Mouse (Mus musculus) adrenal gland, adult (tissue): ENCODE measurements around the gene Evl.
A peak's percentile ranks its signal among the peaks of the same experiment; 100 is the strongest.

Source experiments
- DNase-seq, 2 experiments: peaks; one replicate each; pipeline ENCODE4 v3.0.0; 2022 to 2023; ENCODE audit warnings: low spot score in 1 of 2; ENCODE audit not compliant: inconsistent age in 2 of 2

Gene Evl

DNA sequence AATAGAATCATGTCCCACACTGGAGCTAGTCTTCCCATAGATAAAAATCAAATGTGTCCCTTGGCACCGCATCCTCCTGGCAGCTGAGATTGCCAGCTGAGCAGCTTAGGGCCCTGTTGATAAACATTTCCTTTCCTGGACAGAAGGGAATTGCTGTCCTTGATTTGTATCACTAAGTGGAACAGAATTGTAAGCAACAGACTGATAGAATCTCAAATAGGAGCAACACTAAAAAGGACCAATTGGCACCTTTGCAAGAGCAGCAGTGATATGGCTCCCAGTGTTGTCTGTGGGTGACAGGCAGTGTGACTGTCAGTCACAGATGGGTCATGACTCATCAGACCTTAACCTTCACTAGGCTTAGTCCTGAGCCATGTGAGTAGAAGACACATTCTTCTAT is 29.3 kb downstream of the Evl start:
- peak; percentile 30 to 74 for DNase-seq

DNA sequence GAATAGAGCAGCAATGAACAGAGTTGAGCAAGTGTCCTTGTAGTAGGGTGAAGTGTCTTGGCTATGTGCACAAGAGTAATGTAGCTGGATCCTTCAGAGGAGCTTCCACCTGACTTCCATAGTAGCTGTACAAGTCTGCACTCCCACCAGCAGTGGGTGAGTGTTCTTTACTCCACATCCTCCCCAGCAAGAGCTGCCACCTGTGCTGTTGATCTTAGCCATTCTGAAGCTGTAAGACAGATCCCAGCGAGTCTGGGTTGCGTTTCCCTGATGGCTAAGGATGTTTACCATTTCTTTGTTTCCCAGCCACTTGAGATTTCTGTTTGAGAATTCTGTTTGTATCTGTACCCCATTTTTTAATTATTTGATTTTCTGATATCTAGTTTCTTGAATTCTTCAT is 35.6 kb downstream of the Evl start:
- no peak for DNase-seq

DNA sequence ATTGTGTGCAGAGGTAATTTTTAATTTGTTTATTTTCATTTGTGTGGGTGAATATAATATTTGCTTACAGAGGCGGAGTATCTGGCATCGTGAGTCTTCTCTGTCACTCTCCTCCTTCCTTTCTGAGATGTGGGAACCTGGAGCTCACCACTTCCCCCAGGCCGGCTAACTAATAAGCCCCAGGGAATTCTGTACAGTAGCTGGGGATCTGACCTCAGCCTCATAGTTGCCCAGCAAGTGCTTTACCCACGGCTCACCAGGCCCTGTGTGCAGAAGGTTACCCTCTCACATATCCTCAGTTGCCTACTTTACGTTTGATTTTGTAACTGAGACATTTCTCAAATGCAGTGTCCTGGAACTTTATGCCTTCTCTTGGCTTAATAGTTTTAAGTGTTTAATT is 37.1 kb downstream of the Evl start:
- no peak for DNase-seq

DNA sequence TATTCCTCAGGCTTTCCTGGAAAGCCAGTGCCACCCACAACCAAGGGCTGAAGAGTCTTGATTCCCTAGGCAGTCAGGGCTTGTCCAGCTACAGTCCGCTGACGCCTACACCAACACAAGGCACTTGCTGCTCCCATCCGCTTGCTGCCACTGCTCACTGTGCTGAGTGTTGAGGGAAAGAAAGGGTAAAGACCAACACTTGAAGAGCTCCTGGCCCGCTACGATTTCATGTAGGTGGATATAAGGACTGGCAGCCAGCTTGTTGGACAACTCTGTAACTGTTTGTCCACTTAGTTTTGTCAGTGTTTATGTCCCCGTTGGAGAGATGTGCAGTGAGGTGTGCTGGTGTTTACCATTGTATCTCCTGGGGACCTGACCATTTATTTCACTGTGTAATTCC is 38.3 kb downstream of the Evl start:
- no peak for DNase-seq

DNA sequence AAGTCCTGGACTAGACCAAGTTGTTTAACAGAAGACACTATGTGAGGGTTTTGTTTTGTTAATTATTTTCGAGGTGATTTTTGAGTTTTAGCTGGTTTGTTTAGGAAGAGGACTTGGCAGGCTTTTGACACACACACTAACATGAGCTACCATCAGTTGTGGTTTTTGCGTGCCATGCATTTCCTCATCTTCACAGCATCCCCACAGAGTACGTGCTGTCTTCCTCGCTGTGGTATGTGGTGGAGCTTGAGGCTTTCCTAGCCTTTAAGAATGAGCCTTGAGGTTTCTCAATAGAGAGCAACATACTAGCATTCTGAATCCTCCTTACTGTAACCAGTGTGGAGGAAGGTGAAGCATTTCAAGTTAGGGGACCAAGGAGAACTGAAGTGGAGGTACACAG is 46.3 kb downstream of the Evl start:
- no peak for DNase-seq

DNA sequence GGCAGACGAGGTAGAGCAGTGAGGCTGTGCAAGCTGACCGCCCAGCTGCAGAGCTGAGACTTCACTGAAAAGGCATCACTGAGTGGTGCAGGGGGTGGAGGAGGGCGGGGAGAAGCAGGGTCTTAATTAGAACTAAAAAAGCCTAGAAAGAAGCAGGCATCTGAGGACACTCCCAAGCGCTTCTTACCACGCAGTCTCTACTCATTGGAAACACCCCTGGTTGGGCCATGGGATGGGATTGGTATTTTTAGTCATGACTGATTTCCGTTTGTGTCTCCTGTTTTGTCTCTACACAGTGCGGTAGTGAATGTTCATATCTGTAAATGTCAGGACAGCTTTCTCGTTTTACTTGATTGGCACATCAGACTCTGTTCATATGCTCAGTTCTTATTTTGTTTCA is 46.8 kb downstream of the Evl start:
- DNase-seq, result no peak

DNA sequence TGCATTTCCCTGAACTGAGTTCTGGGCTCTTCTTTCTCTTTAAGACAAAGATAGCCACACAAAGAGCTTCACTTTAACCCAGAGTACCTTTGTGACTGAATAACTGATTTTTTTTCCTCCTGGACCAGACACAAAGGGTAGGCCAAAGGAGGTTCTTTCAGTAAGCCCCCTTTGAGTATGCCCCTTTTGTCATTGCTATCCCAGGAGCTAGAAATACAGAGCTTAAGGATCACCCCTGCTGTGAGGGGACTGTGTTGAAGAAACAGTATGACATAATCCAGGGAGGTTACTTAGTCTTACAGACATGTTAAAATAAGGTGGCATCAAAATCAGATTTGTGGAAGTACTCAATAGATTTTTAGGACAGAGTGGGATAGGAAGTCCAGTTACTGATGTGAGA is 50.0 kb downstream of the Evl start:
- DNase-seq, result no peak

DNA sequence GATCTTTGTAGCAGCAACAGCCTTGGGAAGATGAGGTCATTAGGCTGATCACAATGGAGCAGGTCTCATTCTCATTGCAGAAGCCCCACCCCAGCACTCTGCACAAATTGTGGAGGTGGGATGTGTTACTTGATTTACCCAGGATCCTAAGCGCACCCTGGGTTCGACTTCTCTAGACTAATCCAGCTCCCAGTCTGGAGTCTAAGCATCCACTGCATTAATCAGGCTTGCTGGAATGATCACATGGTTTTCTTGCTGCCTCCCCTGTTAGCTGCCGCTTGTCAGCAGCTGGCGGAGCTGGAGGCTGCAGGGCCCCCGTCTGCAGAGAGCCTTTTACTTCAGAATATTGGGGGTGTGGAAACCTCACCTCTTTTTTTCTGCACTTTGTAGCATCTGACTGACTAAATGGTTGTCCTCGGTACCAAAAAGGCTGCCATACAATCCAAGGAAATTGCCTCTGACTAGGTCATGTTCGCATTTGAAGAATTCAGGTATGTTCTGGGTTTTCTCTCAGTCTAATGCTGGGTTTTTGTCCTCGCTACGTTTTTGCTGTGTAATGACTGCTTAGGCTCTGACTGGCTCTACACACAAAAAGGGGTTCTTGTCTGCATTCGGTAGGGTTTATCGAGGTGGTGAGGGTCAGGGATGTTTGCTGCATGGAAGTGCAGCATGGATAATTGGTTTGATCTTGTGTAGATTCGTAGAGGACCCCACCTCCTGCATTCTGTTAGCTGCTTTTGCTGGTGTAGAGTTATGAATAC is 51.2 kb downstream of the Evl start:
- DNase-seq, result no peak

DNA sequence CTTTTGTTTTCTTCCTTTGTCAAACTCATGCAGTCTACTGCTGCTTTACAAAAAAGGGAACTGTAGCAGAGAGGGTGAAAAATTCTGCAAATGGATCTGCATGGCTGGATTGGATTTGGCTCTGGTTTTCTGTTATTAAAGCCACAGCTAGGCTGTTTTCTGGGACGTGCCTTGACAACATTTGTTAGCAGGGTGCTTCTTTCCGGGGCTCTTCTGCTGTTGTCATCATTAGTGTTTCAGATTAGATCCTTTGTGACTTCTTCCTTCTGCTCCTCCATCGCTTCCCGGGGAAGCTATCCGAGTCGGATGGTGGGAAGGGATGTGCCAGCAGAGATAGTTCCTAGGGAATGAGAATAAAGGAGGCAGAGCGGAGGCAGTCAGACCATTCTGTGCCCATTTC is 51.8 kb downstream of the Evl start:
- DNase-seq, result no peak

DNA sequence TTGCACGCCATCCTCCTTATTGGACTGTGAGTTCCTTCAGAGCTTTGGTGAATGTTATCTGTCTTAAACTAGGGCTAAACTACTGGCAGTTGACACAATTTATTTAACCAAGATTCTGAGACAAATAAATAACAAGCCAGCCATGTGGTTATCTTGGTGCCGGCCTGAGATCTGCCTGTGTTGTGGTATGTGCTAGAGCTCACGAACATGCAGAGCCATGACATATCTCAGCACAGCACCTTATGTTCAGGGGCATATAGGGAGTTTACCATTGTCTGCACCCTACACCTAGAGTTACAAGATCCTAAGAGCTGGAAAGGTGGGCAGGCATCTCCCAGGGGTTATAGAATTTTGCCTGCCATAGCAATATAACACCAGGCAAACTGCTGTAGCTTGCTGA is 54.9 kb downstream of the Evl start:
- no peak for DNase-seq

DNA sequence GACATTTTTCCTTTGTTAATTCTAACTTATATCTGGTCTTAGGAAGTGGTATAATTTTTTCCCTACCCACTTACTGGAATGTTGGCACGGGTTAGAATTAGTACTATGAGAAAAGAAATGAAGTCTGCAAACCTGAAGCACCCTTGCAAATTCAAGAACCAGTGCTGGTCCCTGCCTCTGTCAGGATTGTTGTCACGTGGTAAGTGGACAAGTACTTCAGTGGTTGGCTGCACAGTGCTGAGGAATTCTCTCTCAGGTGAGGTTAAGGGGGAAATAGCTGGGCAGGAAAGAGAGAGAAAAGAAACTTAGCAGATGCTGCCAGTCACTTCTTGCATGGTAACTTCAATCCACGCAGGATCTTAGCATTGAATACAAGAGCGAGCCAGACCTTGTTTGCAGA is 55.7 kb downstream of the Evl start:
- DNase-seq, result no peak

DNA sequence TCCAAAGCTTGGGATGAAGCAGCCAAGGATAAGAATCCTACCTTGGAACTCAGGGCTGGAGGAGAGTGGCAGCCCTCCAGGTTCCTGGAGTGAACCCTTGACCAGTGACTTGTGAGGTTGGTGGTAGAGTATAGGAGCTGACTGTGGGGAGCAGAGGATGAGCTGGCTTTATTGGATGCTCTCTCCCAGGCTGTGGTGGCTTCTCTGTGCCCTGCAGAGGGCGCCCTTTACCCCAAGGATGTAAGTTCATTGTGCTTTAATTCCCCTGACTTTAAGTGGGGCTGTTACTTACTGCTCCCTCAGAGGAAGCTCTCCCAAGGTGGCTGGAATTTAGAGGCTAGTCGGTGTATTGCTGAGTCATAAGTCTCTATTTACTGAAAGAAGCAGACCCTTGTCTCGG is 58.6 kb downstream of the Evl start:
- DNase-seq, result peak; percentile 57 to 83

DNA sequence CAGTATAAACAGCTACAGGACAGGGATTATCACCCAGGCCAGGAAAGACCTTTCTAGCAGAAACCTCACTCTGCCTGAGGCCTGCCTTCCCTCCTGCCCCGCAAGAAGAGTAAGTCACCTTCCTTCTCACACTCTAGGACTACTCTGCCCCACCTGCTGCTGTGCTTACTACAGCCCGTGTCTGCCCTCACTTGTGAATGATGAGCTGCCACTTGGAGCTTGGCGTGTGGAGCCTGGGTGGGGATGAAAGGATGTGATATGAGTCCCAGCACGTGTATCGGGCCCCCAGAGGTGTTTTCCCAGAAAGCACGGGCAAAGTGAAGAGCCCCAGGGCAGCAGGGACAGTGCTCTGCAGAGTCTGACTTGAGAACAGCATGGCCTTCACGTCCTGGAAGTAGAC is 63.0 kb downstream of the Evl start:
- no peak for DNase-seq

DNA sequence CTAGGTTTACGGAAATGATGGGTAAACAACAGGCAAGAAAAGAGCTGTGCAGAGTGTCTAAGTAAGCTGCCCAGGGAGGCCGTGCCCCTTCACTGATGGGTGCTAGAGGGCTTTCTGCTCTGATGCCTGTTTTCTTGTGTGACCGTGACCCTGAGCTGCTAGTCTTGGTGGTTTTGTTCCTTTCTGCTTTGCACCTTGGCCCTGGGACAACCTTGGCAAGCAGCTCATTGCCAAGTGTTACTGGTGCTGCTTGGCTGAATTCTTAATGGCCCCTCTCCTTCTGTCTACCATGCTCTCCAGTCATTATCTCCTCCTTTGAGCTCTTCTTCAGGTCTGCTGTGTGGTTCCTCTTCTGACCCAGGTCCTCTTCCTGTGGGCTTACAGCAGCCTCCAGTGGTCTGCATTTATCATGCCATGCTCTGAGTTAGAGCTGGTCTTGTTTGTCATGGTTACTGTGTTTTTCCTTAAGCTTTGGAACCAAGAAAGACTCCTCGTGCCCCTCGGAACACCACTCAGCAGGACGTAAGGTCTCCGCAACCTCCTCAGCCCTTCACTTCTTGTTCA is 65.4 kb downstream of the Evl start:
- DNase-seq, result no peak

DNA sequence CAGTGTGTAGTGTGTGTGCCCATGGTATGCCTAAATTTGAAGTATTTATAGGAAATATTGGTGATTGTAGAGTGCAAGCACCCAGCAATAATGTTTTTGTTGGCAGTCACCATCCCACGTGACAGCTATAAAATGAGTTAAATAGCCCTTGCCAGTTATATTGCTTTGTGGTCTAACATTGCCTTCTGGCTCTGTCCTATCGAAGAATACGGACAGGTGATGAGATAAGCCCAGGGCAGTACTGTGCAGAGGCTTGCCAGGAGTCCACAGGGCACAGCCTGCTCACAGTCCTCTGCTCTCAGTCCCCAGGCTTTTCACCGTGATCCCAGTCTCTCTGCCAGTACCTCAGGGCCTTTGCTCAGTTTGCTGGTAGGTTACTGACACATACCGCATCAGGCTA is 67.9 kb downstream of the Evl start:
- DNase-seq, result no peak

DNA sequence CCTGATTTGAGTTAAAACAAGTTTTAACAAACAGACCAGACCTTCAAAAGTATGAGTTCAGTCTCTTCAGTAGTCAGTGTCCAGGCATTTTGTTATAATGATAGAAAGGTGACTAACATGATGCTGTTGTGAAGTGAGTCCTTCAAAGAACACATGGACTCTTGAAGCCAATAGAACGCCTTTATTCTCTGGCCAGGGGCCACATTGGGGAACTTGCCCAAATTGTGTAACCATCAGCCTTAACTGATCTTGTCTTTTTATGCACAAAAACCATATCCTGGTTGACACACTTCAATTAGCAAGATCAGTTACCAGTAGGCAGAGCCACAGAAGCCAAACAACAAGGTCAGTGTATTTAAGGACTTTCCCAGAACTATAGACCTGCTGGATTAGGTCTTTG is 75.0 kb downstream of the Evl start:
- DNase-seq, result peak in 1 of 2 experiments; percentile 48

DNA sequence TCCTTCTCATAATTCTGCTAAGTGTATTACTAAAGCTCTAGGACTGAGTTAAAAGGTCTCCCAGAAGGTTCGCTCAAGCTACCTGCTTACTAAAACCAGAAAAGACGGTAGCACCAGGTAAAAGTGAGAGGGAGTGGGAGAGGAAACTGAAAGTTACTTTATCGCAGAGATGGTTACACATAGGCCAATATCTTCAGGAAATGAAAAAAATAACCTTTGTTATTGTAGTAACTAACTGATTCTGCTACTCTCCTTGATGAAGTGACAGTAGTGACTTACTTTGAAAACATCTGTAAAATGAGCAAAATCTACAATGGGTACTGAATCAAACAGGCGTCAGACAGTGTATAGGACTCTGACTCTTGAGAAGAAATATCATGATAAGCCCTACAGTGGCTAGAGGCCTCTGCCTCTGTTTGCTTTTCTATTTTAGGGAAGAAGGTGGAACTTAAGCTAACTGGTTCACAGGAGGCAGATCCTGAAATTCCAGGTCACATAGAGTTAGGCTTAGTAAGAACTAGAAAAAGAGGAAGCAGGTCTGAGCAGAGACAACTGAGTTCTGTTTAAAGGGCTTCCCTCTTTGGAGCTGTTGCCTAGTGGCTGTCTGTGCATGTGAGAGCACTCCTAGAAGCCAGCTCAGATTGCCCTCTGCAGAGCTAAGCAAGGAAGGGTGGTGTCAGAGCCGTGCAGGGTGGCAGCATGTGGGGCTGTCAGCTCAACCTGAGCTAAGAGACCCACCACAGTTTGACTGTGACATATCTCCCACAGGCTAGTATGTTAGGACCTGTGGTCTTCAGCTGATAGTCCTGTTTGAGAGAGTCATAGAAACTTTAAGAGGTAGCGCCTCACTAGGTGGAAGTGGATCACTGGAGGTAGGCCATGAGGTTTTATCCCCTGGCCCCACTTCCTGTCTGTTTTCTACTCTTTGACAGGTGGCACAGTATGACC is 76.5 kb downstream of the Evl start:
- DNase-seq, result no peak

DNA sequence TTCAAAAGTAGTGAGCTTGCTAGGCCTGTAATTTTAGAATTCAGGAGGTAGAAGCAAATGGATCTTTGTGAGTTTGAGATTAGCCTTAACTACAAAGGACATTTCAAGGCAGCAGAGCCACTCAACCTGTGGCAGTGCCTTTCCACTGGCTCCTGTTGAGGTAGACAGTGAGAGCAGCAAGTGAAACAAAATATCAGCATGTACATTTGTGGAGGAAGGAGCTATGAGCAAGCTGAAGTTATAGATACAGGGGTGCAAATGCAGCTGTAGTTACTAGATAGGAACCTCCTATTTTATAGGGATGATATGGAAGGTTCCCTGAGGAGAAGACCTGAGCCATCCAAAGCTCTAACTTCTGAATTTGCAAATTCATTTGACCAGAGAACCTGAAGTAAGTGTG is 78.0 kb downstream of the Evl start:
- no peak for DNase-seq

DNA sequence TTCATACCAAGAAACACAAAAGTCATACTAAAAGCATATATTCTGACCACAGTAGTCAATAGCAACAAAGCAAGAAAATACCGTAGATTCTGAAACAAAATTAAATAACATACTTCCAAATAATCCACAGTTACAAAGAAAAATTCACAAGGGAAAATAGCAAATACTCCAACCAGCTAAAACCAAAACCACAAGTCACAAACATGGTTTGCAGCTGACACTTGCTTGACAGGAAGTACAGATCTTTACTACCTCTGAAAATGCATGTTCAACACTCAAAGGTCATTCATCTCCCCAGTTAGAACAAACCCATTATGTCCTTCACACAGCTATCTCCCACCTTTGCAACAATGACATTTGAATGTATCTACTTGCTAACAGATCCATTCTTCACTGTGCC is 79.5 kb downstream of the Evl start:
- DNase-seq, result no peak

DNA sequence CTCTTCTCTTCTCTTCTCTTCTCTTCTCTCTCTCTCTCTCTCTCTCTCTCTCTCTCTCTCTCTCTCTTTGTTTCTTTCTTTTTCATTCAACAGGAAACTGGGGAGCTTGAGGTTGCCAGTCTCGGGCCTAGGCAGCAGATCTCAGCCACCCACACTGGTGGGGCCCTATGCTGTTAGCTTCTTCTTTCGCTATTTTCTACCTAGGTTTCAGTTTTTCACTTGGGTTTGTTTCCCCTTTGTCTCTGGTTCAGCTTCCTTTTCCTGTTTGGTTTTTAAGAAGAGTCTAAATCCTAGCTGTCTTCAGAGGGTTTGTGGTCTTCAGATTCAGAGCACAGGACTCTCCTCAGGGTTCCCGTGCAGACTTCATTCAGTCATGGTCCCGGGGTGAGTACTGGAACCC is 81.0 kb downstream of the Evl start:
- DNase-seq, result no peak

DNA sequence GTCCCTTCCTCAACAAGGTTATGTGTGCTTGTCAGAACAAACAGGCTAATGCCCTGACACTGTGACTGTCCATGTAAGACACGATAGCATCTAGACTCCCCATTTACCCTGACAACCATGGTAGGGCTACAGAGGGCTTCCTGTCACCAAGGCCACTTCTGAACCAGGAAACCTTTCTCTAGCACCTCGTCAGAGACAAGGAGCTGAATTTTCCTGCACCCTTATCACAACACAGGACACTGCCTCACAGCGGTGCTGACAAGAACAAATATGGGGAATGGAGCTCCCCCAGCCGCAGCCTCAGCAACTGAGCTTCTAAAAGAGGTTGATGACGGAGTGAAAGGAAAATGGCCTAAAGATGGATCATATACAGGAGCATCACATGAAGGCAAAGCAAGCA is 82.9 kb downstream of the Evl start:
- DNase-seq, result no peak

DNA sequence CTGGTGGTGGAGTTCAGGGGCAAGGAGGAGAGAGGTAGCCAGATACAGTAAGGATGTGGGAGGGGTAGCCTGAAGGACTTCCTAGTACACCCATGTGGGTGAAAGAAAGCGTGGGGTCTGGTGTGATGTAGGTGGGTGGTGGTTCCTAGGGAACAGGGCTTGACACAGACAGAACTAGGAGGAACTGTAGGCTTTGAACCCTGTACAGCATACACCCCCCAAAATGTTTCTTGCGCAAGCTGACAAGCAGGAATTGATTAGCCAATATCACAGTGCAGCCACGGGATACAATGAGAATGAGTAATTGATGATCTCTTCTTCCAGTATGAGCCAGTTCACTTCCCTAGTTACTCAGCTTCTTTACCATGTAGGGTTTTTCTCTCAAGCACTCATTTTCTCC is 84.6 kb downstream of the Evl start:
- DNase-seq, result no peak
